Mouse (Mus musculus): Measurements from ENCODE around the gene Sema7a. TPM values are rescaled to one million over a fixed set of nuclear protein-coding genes. Genes with fewer than 3 reads are reported as not detected.

Gene Sema7a
- polyA plus RNA-seq, 1 experiment = 2.8 TPM

GRCm38 (mm10) chr9:57932253-57932652, 7.7 kb upstream of the Sema7a start:
- no peak overlapping the region for H3K4me3 ChIP-seq (ENCODE audit: insufficient read depth, low read depth, low read length)
- H3K27ac ChIP-seq (replicated peaks; ENCODE audit: low read depth, low read length) = no peak overlapping the region
- H3K4me1 ChIP-seq (ENCODE audit: control insufficient read depth, insufficient read depth, insufficient read length, low read length) = no peaks in the 10 kb centered on the region

DNA sequence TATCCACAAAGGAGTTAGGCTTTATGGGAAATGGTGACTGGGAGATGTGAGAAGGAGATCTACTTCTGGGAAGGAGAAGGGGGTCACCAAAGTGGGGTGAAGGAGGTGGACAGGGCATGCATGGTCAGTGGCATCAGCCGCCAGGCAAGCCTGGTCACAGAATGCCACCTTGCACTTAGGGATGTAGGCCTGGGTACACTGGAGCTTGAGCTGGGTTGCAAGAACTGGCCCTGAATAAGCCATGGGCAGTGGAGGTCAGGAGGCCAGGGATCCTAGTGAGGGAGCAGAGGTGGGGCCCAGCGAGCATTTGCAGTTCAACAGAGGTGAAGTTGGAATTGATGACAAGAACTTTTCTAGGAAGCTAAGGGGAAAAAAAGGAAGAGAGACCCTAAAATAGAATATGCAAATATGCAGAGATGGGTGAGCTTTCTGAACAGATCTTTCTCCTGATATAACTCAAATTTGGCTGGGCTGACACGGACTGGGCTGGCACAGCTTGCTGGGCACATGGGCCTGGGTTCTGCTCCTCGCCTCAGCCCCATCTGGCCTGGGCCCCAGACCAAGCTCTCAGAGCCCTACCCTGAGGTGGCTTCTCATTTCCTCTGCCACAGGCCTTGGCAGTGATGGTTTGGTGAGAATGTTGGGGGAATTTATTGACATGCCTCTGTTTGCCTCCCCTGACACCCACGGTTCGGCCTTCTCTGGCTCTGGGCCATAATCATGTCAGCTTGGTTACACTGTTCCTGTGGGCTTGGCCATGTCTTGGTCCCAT, 6.9 kb upstream of the Sema7a start:
- no peak overlapping the region for H3K27ac ChIP-seq (replicated peaks; ENCODE audit: low read depth, low read length)
- H3K4me3 ChIP-seq (ENCODE audit: insufficient read depth, low read depth, low read length) = no peak overlapping the region
- H3K4me1 ChIP-seq (ENCODE audit: control insufficient read depth, insufficient read depth, insufficient read length, low read length) = no peaks in the 10 kb centered on the region

GRCm38 (mm10) chr9:57935683-57936437, 4.1 kb upstream of the Sema7a start:
- H3K4me1 ChIP-seq (ENCODE audit: control insufficient read depth, insufficient read depth, insufficient read length, low read length) = no peaks in the 10 kb centered on the region
- H3K27ac ChIP-seq (replicated peaks; ENCODE audit: low read depth, low read length) = no peak overlapping the region
- H3K4me3 ChIP-seq (ENCODE audit: insufficient read depth, low read depth, low read length) = no peak overlapping the region

DNA sequence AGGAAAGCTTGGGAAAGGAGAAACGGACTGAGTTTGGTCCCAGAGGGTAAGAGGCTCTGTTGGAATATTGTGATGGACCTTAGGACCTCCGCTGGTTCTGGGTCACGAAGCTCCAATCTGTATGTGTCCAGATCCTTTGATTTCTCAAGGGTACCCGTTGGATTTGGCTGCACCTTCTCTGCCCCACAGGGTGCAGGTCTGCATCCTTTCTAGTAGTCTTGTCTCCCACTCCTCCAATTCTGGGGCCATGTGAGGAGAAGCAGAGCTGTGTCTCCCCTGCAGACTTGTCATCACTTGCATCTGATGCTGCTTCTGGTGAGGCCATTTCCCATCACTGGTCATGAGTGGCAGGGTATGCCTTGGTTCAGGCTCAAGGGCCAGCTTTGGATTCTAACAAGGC, 2.7 kb upstream of the Sema7a start:
- Histone ChIP-seq H3K27ac (replicated peaks; ENCODE audit: low read depth, low read length) (no peak overlapping the region), H3K4me1 (ENCODE audit: control insufficient read depth, insufficient read depth, insufficient read length, low read length) (no peaks in the 10 kb centered on the region), H3K4me3 (ENCODE audit: insufficient read depth, low read depth, low read length) (no peak overlapping the region)

GRCm38 (mm10) chr9:57937651-57938050, 2.3 kb upstream of the Sema7a start:
- Histone ChIP-seq H3K27ac (replicated peaks; ENCODE audit: low read depth, low read length) (no peak overlapping the region), H3K4me1 (ENCODE audit: control insufficient read depth, insufficient read depth, insufficient read length, low read length) (no peaks in the 10 kb centered on the region), H3K4me3 (ENCODE audit: insufficient read depth, low read depth, low read length) (no peak overlapping the region)

GRCm38 (mm10) chr9:57938225-57939055, 1.5 kb upstream of the Sema7a start:
- Histone ChIP-seq H3K27ac (replicated peaks; ENCODE audit: low read depth, low read length) (no peak overlapping the region), H3K4me1 (ENCODE audit: control insufficient read depth, insufficient read depth, insufficient read length, low read length) (no peaks in the 10 kb centered on the region), H3K4me3 (ENCODE audit: insufficient read depth, low read depth, low read length) (no peak overlapping the region)

GRCm38 (mm10) chr9:57940349-57940794, 460 bp downstream of the Sema7a start:
- H3K4me3 ChIP-seq (ENCODE audit: insufficient read depth, low read depth, low read length) = peak overlapping the region; percentile 76
- H3K27ac ChIP-seq (replicated peaks; ENCODE audit: low read depth, low read length) = peak overlapping the region; percentile 54
- 0 out of 2 replicates have a peak, but pooled peaks cover 2% of the 10 kb centered on the region for H3K4me1 ChIP-seq (ENCODE audit: control insufficient read depth, insufficient read depth, insufficient read length, low read length)

DNA sequence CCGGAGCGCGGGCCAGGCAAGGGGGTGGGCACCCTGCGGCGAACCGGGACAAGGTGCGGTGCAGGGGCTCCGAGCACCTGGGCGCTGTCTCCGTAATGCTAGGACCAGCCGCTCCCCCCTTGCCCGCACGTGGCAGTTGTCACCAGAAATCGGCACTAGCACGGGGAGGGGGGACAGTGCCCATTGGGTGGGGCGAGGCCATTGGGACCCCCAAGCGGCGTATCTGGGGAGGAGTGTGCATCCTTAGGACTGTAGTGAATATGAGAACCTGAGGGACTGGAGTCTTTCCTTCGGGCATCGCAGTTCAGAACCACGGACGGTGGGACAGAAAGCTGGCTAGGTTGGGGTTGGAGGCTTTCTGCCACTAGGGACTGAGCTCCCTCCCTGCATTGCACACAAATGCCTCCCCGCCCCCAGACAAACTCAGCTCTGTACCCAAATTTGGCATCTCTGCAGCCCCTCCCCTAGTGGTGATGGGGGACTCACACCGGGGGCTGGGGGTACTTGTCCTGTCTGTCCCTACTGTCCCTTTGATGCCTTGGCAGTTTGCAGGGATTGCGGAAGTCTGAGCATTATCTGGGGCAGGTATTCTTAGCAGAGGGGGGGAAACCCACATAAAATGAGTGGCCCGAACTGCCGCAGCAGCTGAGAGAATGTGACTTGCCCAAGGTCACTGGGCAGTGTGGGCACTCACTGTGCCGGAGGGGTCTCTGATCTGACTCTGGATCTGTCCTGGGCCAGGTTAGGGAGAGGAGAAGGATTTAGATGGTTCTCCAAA, 1.1 kb downstream of the Sema7a start:
- H3K4me1 ChIP-seq (ENCODE audit: control insufficient read depth, insufficient read depth, insufficient read length, low read length) = peaks cover 7% of the 10 kb centered on the region
- H3K27ac ChIP-seq (replicated peaks; ENCODE audit: low read depth, low read length) = peak overlapping the region; percentile 1
- H3K4me3 ChIP-seq (ENCODE audit: insufficient read depth, low read depth, low read length) = peak overlapping the region; percentile 76

DNA sequence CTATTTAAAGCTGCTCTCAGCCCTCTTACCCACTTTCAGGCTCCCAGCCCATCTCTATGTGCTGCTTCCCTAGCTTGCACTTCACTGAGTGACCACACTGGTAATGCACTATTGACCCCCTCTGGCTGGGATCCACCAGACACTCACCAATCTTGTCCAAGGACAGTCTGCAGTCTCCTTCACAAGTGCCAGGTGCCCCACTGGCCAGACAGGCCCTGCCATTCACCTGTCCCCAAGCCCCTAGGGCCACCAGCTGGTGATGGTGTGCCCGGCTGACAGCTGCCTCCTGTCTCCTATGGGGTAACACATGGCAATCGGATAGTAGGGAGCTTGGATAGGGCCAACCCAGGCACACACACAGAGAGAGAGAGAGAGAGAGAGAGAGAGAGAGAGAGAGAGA, 2.1 kb downstream of the Sema7a start:
- Histone ChIP-seq H3K27ac (replicated peaks; ENCODE audit: low read depth, low read length) (peak overlapping the region; percentile 1; the same call in 1 of the 2 replicates), H3K4me3 (ENCODE audit: insufficient read depth, low read depth, low read length) (peak overlapping the region; percentile 76)

GRCm38 (mm10) chr9:57943067-57943466, 3.2 kb downstream of the Sema7a start:
- H3K4me3 ChIP-seq (ENCODE audit: insufficient read depth, low read depth, low read length) = peak overlapping the region; percentile 76
- peaks cover 22% of the 10 kb centered on the region for H3K4me1 ChIP-seq (ENCODE audit: control insufficient read depth, insufficient read depth, insufficient read length, low read length)
- H3K27ac ChIP-seq (replicated peaks; ENCODE audit: low read depth, low read length) = peak overlapping the region; percentile 66

More for the DNA sequence above, 2.1 kb downstream of the Sema7a start:
- H3K4me1 ChIP-seq (ENCODE audit: control insufficient read depth, insufficient read depth, insufficient read length, low read length) = peaks cover 15% of the 10 kb centered on the region

DNA sequence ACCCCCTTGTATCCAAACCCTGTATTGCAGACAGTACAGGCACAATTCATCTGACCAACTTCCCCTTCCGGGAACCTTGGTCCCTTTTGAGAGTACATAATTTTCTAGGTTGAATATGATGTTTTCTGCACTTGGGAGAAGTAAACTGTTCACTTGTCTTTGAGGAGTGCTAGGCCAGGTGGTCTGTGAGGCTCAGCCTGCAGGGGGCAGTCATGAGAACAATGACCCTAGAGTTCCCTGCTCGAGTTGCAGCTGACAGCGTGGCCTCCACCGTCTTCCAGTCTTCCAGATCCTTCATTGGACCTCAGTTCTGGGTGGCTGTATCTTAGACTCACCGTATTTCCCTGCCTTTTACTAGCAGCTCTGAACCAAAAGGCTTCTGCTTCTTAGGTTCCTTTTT, 4.7 kb downstream of the Sema7a start:
- H3K27ac ChIP-seq (replicated peaks; ENCODE audit: low read depth, low read length) = peak overlapping the region; percentile 66; the same call in 1 of the 2 replicates
- H3K4me1 ChIP-seq (ENCODE audit: control insufficient read depth, insufficient read depth, insufficient read length, low read length) = peaks cover 37% of the 10 kb centered on the region
- no peak overlapping the region for H3K4me3 ChIP-seq (ENCODE audit: insufficient read depth, low read depth, low read length)

DNA sequence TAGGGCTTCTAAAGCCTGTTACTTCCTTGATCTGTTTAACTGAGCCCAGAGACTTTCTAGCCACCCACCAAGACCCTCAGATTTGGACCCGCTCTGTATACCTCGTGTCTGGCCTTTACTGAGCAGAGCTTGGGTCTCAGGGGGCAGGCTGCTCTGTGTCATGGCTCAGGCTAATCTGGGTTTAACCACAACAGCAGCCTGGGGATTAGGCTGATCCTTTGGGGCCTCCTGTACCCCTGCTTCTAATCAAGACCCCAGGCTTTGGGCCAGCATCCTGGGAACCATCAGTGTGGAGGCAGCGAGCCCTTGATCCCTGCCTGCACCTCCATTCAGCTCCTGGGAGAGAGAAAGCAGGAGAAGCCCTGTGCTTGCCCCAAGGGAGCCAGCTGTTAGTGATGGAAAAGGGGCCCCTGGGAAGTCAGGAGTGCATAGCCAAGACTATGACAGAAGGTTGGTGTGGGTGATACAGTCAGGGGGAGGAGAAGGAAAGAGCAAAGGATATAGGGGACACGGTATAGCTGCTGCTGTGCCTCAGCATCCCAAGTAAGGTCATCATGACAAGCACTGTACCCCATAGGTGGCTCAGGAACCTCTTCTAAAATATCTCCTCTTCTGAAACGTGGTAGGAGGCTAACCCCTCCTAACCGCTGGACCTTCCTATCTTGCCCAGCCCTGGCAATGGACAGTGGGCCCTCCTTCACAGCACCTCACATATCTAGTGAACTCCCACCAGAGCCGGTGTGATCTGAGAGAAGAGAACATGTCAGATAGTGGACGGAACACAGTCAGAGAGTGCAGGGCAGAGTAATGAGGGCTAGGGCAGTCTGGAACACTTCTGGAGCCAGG, 6.1 kb downstream of the Sema7a start:
- Histone ChIP-seq H3K4me3 (ENCODE audit: insufficient read depth, low read depth, low read length) (no peak overlapping the region), H3K4me1 (ENCODE audit: control insufficient read depth, insufficient read depth, insufficient read length, low read length) (peaks cover 49% of the 10 kb centered on the region), H3K27ac (replicated peaks; ENCODE audit: low read depth, low read length) (0 out of 2 replicates have a peak overlapping the region, but pooled peaks have one; percentile 11)

DNA sequence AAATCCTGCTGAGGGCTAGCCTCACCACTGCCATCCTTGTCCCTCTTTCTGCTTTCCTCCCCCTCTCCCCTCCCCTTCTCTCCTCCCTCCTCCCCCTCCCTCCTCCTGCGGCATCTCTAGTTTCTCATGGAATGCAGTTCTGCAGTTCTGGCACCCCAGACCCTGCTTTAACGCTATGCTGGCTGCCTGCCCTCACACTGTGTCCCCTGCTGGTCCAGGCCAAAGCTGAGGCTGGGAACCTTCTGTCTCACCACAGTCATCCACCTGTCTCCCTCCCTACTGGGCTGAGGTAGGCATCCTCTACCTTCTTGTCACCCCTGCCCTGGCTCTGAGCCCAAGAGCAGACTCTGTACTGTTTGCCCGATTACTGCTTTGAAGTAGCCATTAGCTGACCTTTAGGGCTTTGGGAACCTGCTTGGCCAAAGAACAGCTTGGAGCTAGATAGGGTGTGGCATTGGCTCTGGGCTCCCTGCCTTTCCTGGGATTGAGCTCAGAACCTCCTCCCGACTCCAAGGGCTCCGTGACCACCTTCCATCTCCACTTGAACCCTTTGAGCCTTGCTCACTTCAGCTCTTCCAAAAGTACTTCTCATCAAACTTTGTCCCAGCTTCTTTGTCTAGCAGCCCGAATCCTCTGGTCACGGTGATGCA, 7.6 kb downstream of the Sema7a start:
- H3K4me3 ChIP-seq (ENCODE audit: insufficient read depth, low read depth, low read length) = peak overlapping the region; percentile 16; the same call in 1 of the 2 replicates
- peak overlapping the region; percentile 71 for H3K27ac ChIP-seq (replicated peaks; ENCODE audit: low read depth, low read length)
- H3K4me1 ChIP-seq (ENCODE audit: control insufficient read depth, insufficient read depth, insufficient read length, low read length) = peaks cover 62% of the 10 kb centered on the region
